Mouse (Mus musculus) liver, embryonic 13.5 days (tissue): ENCODE measurements at regions not wholly inside any gene's neighbourhood (a gene's known extent, or its start where the extent isn't known, plus 50 kb on each side); places are given as distances from the start of the nearest gene placed in this dataset.

ENCODE experiments used
- ATAC-seq: fragments of 200-750 bp; cut with Nextera tagmentation; 2 replicates; pipeline ENCODE4 v1.8.0; 2017; ENCODE audit warnings: low read depth, mild to moderate bottlenecking, moderate number of reproducible peaks, moderate library complexity
- DNase-seq: peaks from one replicate; pipeline ENCODE4 v3.0.0; 2022
- H3K27ac ChIP-seq: fragments of 300-500 bp; sonication (generic); 2 replicates; pipeline ENCODE4 v1.5.1; 2015; ENCODE audit warnings: moderate library complexity, mild to moderate bottlenecking, inconsistent platforms
- H3K27me3 ChIP-seq: fragments of 300-500 bp; sonication (generic); 2 replicates; pipeline ENCODE4 v1.6.1; 2015; ENCODE audit warnings: mild to moderate bottlenecking, inconsistent platforms
- H3K36me3 ChIP-seq: fragments of 300-500 bp; sonication (generic); 2 replicates; pipeline ENCODE4 v1.6.1; 2015; ENCODE audit warnings: mild to moderate bottlenecking, inconsistent platforms
- H3K4me1 ChIP-seq: fragments of 300-500 bp; sonication (generic); replicated peaks from 2 replicates; pipeline ENCODE4 v1.6.1; 2015; ENCODE audit warnings: inconsistent platforms
- H3K4me2 ChIP-seq: fragments of 300-500 bp; sonication (generic); 2 replicates; pipeline ENCODE4 v1.6.1; 2015; ENCODE audit warnings: inconsistent platforms, mild to moderate bottlenecking, moderate library complexity
- H3K4me3 ChIP-seq: fragments of 300-500 bp; sonication (generic); replicated peaks from 2 replicates; pipeline ENCODE4 v1.5.1; 2015; ENCODE audit warnings: mild to moderate bottlenecking, inconsistent platforms
- H3K9ac ChIP-seq: fragments of 300-500 bp; sonication (generic); 2 replicates; pipeline ENCODE4 v1.6.1; 2015; ENCODE audit warnings: mild to moderate bottlenecking, inconsistent platforms
- H3K9me3 ChIP-seq: fragments of 300-500 bp; sonication (generic); replicated peaks from 2 replicates; pipeline ENCODE4 v1.6.1; 2016; ENCODE audit warnings: inconsistent platforms
- WGBS: fragments of 180-500 bp; shearing (Covaris S2); methylation state at CpG from one replicate; pipeline ENCODE4 v1.1.7; 2015; ENCODE audit not compliant: insufficient replicate concordance; 5-methylcytosine and 5-hydroxymethylcytosine counted together

DNA sequence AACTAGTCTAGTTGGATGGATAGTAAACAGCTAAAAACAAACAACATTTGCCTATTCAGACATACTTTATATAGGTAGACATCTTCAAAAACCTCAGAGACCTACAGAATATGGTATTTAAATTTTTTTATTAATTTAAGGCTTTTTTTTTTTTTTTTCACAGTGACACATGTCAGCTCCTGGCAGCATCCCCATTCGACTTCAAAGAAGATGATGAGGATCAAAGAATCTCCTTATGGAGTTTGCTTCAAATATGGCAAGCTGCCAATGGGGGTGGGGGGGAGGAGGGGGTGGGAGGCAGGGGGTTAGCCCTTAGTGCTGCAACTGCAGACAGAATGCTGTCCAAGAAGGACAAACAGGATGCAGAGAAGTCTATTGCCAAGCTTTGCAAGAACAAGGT lies 135.8 kb upstream of the Syt13 start:
- H3K27ac ChIP-seq, result no peak overlapping the region
- H3K4me2 ChIP-seq, result no peak overlapping the region
- no peaks in the 10 kb centered on the region for H3K36me3 ChIP-seq
- H3K9me3 ChIP-seq, result no peaks in the 10 kb centered on the region
- H3K9ac ChIP-seq, result no peak overlapping the region
- H3K4me1 ChIP-seq, result no peaks in the 10 kb centered on the region
- WGBS, result 25% methylated on average over 1 of the region's 1 CpGs
- no peak for DNase-seq
- H3K27me3 ChIP-seq, result no peaks in the 10 kb centered on the region
- no peak for ATAC-seq
- no peak overlapping the region for H3K4me3 ChIP-seq

DNA sequence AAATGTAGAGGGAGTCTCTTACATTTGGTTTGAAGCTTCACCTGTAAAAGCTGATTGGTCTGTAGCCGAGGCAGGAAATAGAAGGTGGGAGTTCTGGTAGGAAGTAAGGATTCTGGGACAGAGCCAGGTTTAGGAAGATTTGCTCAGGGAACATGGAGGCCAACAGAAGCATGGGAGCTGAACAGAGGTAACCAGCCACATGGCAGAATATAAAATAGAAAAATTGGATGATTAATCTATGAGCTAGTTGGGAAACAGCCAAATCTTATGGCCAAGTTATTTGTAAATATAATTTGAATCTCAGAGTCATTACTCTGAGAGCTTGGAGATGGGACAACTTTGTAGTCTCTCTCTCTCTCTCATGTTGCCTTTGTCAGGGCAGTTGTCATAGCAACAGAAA lies 134.9 kb upstream of the Syt13 start:
- DNase-seq (no peak), ATAC-seq (no peak)
- no peaks in the 10 kb centered on the region for H3K36me3 ChIP-seq
- H3K27ac ChIP-seq, result no peak overlapping the region
- WGBS, result 65% methylated on average over 1 of the region's 1 CpGs
- no peak overlapping the region for H3K9ac ChIP-seq
- no peak overlapping the region for H3K4me2 ChIP-seq
- no peak overlapping the region for H3K4me3 ChIP-seq
- H3K9me3 ChIP-seq, result no peaks in the 10 kb centered on the region
- no peaks in the 10 kb centered on the region for H3K27me3 ChIP-seq
- no peaks in the 10 kb centered on the region for H3K4me1 ChIP-seq

DNA sequence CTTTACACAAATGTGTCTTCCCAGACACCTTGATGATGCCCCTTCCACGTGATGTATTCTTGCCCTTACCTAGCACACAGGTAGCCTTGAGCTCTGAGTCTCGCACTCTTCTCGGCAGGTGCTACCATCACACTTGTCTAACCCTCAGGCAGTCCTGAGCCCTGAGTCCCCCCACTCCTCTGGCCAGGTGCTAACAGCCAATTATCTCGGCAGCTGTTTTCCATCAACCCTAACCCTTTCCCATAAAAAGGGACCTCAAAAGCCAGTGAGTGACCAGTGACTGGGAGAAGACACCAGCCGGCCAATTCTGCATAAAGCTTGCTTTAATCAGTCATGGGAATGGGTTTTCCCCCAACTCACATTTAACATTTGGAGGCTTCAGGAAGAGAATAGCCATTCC lies 133.4 kb upstream of the Syt13 start:
- ATAC-seq, result no peak
- Histone ChIP-seq H3K4me3 (no peak overlapping the region), H3K4me1 (no peaks in the 10 kb centered on the region), H3K36me3 (no peaks in the 10 kb centered on the region), H3K9ac (no peak overlapping the region), H3K27me3 (no peaks in the 10 kb centered on the region), H3K27ac (no peak overlapping the region), H3K9me3 (no peaks in the 10 kb centered on the region), H3K4me2 (no peak overlapping the region)
- WGBS, result 59% methylated on average over 5 of the region's 5 CpGs
- DNase-seq, result no peak

DNA sequence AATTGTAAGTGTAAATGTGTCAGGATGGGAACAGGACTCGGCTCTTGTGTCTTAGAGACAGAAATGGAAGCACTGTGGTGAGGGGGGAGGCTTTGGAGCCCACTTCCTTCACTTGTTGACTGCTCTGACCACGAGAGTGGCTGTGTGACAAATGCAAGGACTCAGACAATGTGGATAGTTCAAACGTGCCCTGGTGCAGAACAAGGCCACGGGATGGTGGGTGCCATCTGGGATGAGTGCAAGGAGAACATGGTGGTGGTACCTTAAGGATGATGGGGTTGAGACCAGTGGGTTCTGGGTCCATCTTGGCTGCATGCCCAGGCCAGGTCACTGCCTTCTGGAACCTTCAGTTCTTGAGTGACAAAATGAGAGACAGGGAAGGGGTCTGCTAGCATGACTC lies 132.3 kb upstream of the Syt13 start:
- Histone ChIP-seq H3K27ac (no peak overlapping the region), H3K9me3 (no peaks in the 10 kb centered on the region), H3K4me2 (no peak overlapping the region), H3K36me3 (no peaks in the 10 kb centered on the region), H3K4me1 (no peaks in the 10 kb centered on the region), H3K27me3 (no peaks in the 10 kb centered on the region), H3K9ac (no peak overlapping the region), H3K4me3 (no peak overlapping the region)
- DNase-seq, result no peak
- WGBS, result 22% methylated on average over 4 of the region's 4 CpGs
- ATAC-seq, result no peak

DNA sequence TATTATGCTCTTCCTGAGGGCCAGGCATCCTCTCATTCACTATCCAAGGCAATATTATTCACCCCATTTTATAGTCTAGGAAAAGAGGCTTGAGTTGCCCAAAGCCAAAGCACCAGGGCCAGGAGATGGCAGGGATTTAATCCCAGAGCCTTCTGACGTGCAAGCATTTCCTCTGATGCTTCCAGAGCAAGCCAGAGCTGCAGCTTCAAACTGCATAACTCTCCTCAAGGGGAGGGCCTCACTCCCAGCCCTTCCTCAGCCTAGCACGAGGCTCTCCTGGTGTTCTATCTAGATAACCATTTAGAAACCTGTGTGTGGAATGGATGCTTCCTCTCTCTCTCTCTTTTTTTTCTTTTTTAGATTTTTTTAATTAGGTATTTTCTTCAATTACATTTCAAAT lies 130.0 kb upstream of the Syt13 start:
- no peaks in the 10 kb centered on the region for H3K9me3 ChIP-seq
- WGBS, result 29% methylated on average over 2 of the region's 2 CpGs
- DNase-seq (no peak), ATAC-seq (no peak)
- no peaks in the 10 kb centered on the region for H3K27me3 ChIP-seq
- H3K36me3 ChIP-seq, result no peaks in the 10 kb centered on the region
- no peaks in the 10 kb centered on the region for H3K4me1 ChIP-seq
- H3K4me3 ChIP-seq, result no peak overlapping the region
- no peak overlapping the region for H3K27ac ChIP-seq
- H3K4me2 ChIP-seq, result no peak overlapping the region
- no peak overlapping the region for H3K9ac ChIP-seq

DNA sequence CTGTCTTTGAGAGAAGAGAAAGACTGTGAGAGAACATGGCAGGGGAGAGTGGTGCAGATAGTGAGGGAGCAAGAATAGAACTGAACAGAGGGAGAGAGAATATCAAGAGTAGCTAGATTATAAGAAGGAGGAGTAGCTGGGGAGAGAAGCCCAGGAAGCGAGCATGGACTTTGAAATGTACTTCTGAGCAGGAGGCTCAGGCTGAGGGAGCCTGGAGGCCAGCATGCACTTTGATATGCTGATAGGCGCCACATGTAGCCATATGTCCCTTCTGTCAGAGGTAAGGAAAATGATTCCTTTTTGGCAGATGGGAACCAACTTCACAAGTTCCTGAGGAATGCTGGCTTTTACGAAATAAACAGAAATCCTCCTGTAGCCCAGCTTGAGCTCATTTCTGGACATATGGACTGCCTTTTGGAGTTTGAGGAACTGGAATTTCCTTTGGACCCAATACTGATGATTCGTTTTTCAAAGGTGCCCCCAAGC lies 126.9 kb upstream of the Syt13 start:
- Histone ChIP-seq H3K4me3 (no peak overlapping the region), H3K27me3 (no peaks in the 10 kb centered on the region), H3K4me1 (no peaks in the 10 kb centered on the region), H3K9ac (no peak overlapping the region), H3K27ac (no peak overlapping the region), H3K9me3 (no peaks in the 10 kb centered on the region), H3K4me2 (no peak overlapping the region), H3K36me3 (no peaks in the 10 kb centered on the region)
- WGBS, result 55% methylated on average over 4 of the region's 4 CpGs
- DNase-seq, result no peak
- ATAC-seq, result no peak

DNA sequence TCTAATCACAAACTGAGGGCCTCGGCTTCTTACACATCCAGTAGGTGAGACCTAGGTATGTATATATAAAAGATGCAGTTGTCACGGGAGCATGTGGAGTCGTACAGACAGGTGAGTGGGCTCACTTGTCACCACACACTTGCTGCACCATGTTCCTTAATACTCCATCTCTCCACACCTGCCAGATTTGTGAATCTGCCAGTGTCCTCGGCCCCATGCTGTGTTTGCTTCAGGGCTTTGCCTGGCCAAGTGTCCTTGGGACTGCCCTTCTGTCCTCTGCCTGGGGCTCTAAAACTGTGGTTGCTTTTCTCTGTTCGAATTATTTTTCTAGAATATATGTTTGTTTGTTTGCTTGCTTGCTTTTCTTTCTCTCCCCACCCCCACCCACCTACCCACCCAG lies 126.0 kb upstream of the Syt13 start:
- Histone ChIP-seq H3K27me3 (no peaks in the 10 kb centered on the region), H3K9me3 (no peaks in the 10 kb centered on the region), H3K4me2 (no peak overlapping the region), H3K27ac (no peak overlapping the region), H3K4me3 (no peak overlapping the region), H3K36me3 (no peaks in the 10 kb centered on the region), H3K9ac (no peak overlapping the region), H3K4me1 (no peaks in the 10 kb centered on the region)
- no peak for ATAC-seq
- WGBS, result 63% methylated on average over 5 of the region's 5 CpGs
- DNase-seq, result no peak

DNA sequence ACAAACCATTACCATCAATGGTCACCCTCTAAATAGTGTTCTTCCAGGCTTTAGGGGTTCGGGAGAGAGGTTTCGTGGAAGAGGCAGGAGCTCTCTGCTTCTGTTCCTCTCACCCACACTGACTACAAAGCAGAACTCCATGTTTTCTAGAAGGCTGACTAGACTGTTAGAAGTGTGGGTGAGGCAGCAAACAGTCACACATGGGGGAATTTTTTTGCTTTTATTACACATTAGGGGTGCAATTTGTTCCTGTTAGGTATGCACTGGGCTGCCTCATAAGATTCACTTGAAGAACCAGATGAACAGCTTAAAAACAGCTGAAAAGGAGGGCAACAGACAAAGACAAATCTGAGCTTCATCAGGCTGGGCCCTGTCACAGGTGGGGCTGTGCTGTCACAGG lies 124.5 kb upstream of the Syt13 start:
- Histone ChIP-seq H3K27me3 (no peaks in the 10 kb centered on the region), H3K4me3 (no peak overlapping the region), H3K27ac (no peak overlapping the region), H3K4me2 (no peak overlapping the region), H3K9ac (no peak overlapping the region), H3K4me1 (no peaks in the 10 kb centered on the region), H3K36me3 (no peaks in the 10 kb centered on the region), H3K9me3 (no peaks in the 10 kb centered on the region)
- 71% methylated on average over 2 of the region's 2 CpGs for WGBS
- ATAC-seq, result no peak
- no peak for DNase-seq

DNA sequence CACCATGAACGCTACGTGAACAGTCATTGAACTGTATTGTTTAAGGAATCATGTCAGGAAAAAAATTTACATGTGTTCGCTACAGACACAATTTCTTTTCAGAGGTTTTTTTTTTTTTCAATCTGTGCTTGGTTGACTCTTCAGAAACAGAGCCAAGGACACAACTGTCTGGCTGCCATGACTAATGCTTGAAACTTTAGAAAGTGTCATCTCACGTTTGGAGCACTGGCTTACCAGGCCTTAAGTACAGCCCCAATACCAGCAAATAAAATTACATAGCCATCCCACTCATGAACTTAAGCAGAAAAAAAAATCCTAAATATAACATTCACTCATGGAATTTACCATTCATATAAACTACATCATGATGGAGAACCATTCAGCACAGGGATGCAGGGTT lies 115.1 kb upstream of the Syt13 start:
- H3K4me2 ChIP-seq, result no peak overlapping the region
- ATAC-seq (no peak), DNase-seq (no peak)
- H3K27ac ChIP-seq, result no peak overlapping the region
- H3K9ac ChIP-seq, result no peak overlapping the region
- H3K9me3 ChIP-seq, result no peaks in the 10 kb centered on the region
- H3K27me3 ChIP-seq, result no peaks in the 10 kb centered on the region
- no peaks in the 10 kb centered on the region for H3K36me3 ChIP-seq
- no peak overlapping the region for H3K4me3 ChIP-seq
- WGBS, result 76% methylated on average over 4 of the region's 4 CpGs
- H3K4me1 ChIP-seq, result no peaks in the 10 kb centered on the region

DNA sequence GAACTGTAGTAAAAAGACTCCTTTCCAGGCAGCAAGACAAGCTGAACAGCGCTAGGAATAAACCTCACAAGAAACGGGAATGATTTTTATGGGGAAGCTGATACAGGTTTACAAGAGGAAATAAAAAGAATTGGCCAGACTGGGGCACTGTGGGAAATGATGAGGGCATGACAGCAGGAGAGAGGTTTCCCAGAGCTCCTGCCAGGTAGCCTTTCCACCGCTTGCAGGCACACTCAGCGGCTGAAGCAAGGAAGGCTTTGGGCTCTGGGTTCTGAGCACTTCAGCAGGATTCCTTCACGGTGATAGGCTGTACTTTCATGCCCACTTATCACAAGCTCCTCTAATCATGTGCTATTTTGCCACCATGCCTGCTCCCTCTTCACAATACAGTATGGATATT lies 114.2 kb upstream of the Syt13 start:
- no peaks in the 10 kb centered on the region for H3K36me3 ChIP-seq
- H3K9me3 ChIP-seq, result no peaks in the 10 kb centered on the region
- no peak overlapping the region for H3K4me3 ChIP-seq
- H3K4me1 ChIP-seq, result no peaks in the 10 kb centered on the region
- H3K4me2 ChIP-seq, result no peak overlapping the region
- H3K27me3 ChIP-seq, result no peaks in the 10 kb centered on the region
- H3K9ac ChIP-seq, result no peak overlapping the region
- DNase-seq (no peak), ATAC-seq (no peak)
- WGBS, result 60% methylated on average over 5 of the region's 5 CpGs
- no peak overlapping the region for H3K27ac ChIP-seq

DNA sequence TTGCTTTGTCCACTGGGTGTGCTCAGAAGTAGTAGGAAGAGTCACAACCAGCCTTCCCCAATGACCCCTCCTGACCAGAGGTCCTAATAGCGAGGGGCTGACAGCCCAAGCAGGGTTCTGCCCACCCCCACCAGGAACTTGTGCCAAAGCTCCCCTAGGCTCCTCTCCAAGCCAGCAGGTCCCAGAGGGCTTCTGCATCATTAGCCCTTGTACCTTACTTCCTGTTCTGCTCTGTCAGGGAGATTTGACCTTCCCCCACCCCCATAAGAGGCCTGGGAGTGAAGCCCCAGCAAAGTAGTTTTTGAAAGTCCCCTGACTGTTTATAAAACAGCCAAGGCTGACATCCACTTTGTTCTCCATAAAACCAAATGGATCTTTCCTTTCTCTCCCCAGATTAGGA lies 110.0 kb upstream of the Syt13 start:
- Histone ChIP-seq H3K4me3 (no peak overlapping the region), H3K27ac (no peak overlapping the region), H3K4me1 (no peaks in the 10 kb centered on the region), H3K27me3 (peaks cover 11% of the 10 kb centered on the region), H3K36me3 (no peaks in the 10 kb centered on the region), H3K9ac (no peak overlapping the region), H3K9me3 (no peaks in the 10 kb centered on the region), H3K4me2 (no peak overlapping the region)
- DNase-seq, result no peak
- 43% methylated on average over 1 of the region's 1 CpGs for WGBS
- ATAC-seq, result no peak

DNA sequence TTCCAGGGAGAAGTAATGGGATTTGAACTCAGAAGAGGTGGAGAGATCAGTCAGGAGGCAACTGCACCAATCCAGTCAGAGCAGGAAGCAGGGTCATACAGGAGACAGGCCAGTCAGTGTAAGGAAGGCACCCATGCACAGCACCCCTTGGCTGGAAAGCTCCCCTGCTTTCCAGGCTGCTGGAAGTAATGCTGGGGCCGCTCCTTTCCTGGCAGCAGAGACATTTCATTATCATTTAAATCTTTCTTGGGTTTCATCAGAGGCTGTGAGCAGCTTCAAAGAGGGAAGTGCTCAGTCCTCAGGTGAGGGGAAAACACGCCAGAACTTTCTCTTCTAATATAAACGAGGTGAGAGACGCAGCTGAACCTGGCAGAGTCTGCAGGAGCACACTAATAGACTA lies 109.1 kb upstream of the Syt13 start:
- H3K27me3 ChIP-seq, result peaks cover 11% of the 10 kb centered on the region
- H3K4me2 ChIP-seq, result no peak overlapping the region
- H3K4me1 ChIP-seq, result no peaks in the 10 kb centered on the region
- H3K9me3 ChIP-seq, result no peaks in the 10 kb centered on the region
- ATAC-seq (no peak), DNase-seq (no peak)
- H3K4me3 ChIP-seq, result no peak overlapping the region
- no peak overlapping the region for H3K27ac ChIP-seq
- no peaks in the 10 kb centered on the region for H3K36me3 ChIP-seq
- H3K9ac ChIP-seq, result no peak overlapping the region
- WGBS, result 24% methylated on average over 4 of the region's 4 CpGs
